Mouse (Mus musculus) liver, embryonic 14.5 days (tissue): ENCODE results near the gene Mex3a.
"Not testable (repeated sequence)": the region's sequence is repeated elsewhere in the genome, so short reads cannot be mapped to it uniquely, and the experiment has no call there.

ENCODE experiments used
- CTCF ChIP-seq: IDR thresholded peaks from 2 replicates; pipeline ENCODE4 v1.5.1; 2016; ENCODE audit warnings: antibody characterized with exemption, low read depth, control low read depth
- EP300 ChIP-seq: IDR thresholded peaks from 2 replicates; pipeline ENCODE4 v1.6.1; 2016; ENCODE audit warnings: antibody characterized with exemption, low read depth

- TF ChIP-seq CTCF, EP300: not testable (repeated sequence)
These were observed 45.7 kb downstream of the Mex3a start for GRCm38 (mm10) chr3:88577846-88578245.
